23 mouse cellular contexts compared by ENCODE assay signal in the genomic region with DNA sequence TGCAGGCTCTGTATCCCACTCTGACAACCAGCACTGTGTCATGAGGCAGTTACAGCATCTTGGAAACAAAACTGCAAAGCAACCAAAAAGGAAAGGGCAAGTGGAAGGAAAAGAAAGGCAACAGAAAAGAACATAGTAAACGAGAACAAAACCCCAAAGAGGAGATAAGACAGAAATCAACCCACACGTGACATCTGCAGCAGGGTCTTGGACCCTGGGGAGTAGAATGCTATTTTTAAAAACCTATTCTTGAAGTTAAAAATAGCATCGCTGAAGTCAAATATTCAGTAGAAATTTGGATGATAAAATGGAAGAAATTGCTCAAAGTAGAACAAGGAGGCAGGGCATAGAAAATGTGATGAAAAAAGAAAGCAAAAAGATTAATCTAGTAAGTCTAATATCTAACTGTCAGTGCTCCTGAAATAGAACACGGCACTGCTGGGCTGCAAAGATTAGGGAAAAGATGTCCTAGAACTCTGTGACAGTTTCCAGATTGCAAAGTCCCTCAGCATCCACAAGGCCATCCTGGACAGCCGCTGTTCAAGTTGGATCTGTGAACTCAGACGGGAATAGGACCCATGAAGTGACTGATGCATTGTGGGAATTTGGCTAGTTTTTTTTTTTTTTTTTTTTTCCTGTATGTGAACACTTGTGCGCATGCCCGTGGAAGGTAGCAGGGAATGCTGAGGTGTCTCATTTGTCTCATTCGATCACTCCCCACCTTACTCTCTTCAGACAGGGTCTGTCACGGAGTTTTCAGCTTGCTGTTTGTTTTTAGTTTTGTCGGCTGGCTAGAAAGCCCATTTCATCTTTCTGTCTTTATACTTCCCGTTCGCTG. TPM values are rescaled to one million over a fixed set of nuclear protein-coding genes. Genes with fewer than 3 reads are reported as not detected.
DNase-seq lines count a peak whose midpoint lies in the region; ATAC-seq and TF ChIP-seq lines count a peak whose summit lies in the region.
"Had no signal": no experiment of that assay in that cellular context is flagged by ENCODE, and none has a peak within 500 bp of the region (broad histone marks: within the 10 kb centered on the region; RNA-seq: fewer than 3 reads in every experiment).

No protein-coding gene starts in this region.

- no peaks in the 10 kb centered on the region for H3K9me3 ChIP-seq in heart, embryonic 14.5 days (ENCODE audit: control insufficient read depth, low read length)
- H3K9me3 ChIP-seq: embryonic facial prominence, embryonic 13.5 days; forebrain, embryonic 12.5 days; hindbrain, embryonic 12.5 days had no signal

- TF ChIP-seq POLR2A in spleen, adult 2 months (IDR thresholded peaks at IDR 0.05; ENCODE audit: low read depth, low read length) = no peak

- H3K9ac ChIP-seq in heart, embryonic 14.5 days (ENCODE audit: low read length) = no peak overlapping the region; the same call in 1 of the 2 replicates
- H3K9ac ChIP-seq: embryonic facial prominence, embryonic 13.5 days; forebrain, embryonic 12.5 days; hindbrain, embryonic 12.5 days had no signal

- peak overlapping the region; percentile 0 for H3K4me2 ChIP-seq in heart, embryonic 14.5 days (ENCODE audit: low read length)
- H3K4me2 ChIP-seq: embryonic facial prominence, embryonic 13.5 days; forebrain, embryonic 12.5 days; heart, embryonic 11.5 days; hindbrain, embryonic 12.5 days had no signal

- TF ChIP-seq CTCF in spleen, adult 2 months (IDR thresholded peaks at IDR 0.05; ENCODE audit: extremely low read depth, insufficient read depth, insufficient read length, insufficient replicate concordance) = no peak

- H3K36me3 ChIP-seq in heart, embryonic 14.5 days (ENCODE audit: control insufficient read depth, insufficient read depth, low read length) = no peaks in the 10 kb centered on the region
- no peaks in the 10 kb centered on the region for H3K36me3 ChIP-seq in spleen, adult 2 months (ENCODE audit: control insufficient read depth, insufficient read depth, low read length)
- H3K36me3 ChIP-seq: embryonic facial prominence, embryonic 13.5 days; forebrain, embryonic 12.5 days; hindbrain, embryonic 12.5 days had no signal

- no peak for ATAC-seq in heart, embryonic 14.5 days (ENCODE audit: insufficient number of reproducible peaks, insufficient read depth, low FRiP score, low read depth)
- peak; percentile 68 for ATAC-seq in megakaryocyte-erythroid progenitor cell, adult 5-6 weeks (replicated peaks; ENCODE audit: low FRiP score, low TSS enrichment, poor library complexity, severe bottlenecking)
- ATAC-seq: forebrain, embryonic 16.5 days; hindbrain, embryonic 16.5 days; inflammation-experienced regulatory T-cells, adult 6 months; intestine, postnatal 0 days; Patski had no signal

- H3K27ac ChIP-seq in heart, embryonic 14.5 days (replicated peaks in 1 of 2; ENCODE audit: control insufficient read depth in 1 of 2, insufficient read depth in 1 of 2, low read depth in 2 of 2, low read length in 2 of 2) = peak overlapping the region; percentile 1 to 35; a peak in 2 of 4 replicates
- H3K27ac ChIP-seq in spleen, adult 2 months (ENCODE audit: insufficient read depth, low read length) = peak overlapping the region; percentile 39; the same call in 1 of the 2 replicates
- H3K27ac ChIP-seq: embryonic facial prominence, embryonic 13.5 days; forebrain, embryonic 12.5 days; hindbrain, embryonic 12.5 days had no signal

- WGBS in heart, embryonic 14.5 days = 43% methylated on average over 13 of the region's 13 CpGs
- WGBS in spleen, adult 2 months = 52% methylated on average over 13 of the region's 13 CpGs

- no peaks in the 10 kb centered on the region for H3K27me3 ChIP-seq in heart, embryonic 14.5 days (ENCODE audit: control insufficient read depth, insufficient read depth, low read length)
- no peaks in the 10 kb centered on the region for H3K27me3 ChIP-seq in spleen, adult 2 months (ENCODE audit: control insufficient read depth, insufficient read depth, low read length)
- H3K27me3 ChIP-seq: embryonic facial prominence, embryonic 13.5 days; hindbrain, embryonic 12.5 days; Patski had no signal

- H3K4me3 ChIP-seq in heart, embryonic 14.5 days (ENCODE audit: control insufficient read depth in 1 of 2, insufficient read depth in 1 of 2, low read depth in 1 of 2, low read length in 2 of 2) = no peak overlapping the region
- peak overlapping the region; percentile 24; the same call in 1 of the 2 replicates for H3K4me3 ChIP-seq in spleen, adult 2 months (ENCODE audit: extremely low read depth, insufficient read depth, insufficient read length)
- H3K4me3 ChIP-seq: embryonic facial prominence, embryonic 13.5 days; forebrain, embryonic 12.5 days; hindbrain, embryonic 12.5 days had no signal

- no peak for DNase-seq in heart, adult 11 months
- no peak for DNase-seq in spleen, adult 2 months (ENCODE audit: low read depth in 1 of 2, low spot score in 2 of 2)
- DNase-seq in spleen, postnatal 4 days (ENCODE audit: low spot score in 2 of 2) = no peak
- peak; percentile 24 for DNase-seq in R1 (ENCODE audit: low read depth, low spot score)
- no peak for DNase-seq in right cerebral cortex, adult 18-20 months
- no peak for DNase-seq in layer of hippocampus, adult 8-10 months (ENCODE audit: low spot score in 2 of 2)
- DNase-seq: adrenal gland, adult 2 months; adrenal gland, postnatal 25 days; cerebellum, adult 2 months; cerebellum, postnatal 25 days; gastrocnemius, postnatal 10 days; heart, postnatal 36 days had no signal

- peaks cover 7 to 23% of the 10 kb centered on the region in 2 experiments for H3K4me1 ChIP-seq in heart, embryonic 14.5 days (ENCODE audit: control insufficient read depth in 2 of 2, insufficient read depth in 2 of 2, low read length in 2 of 2)
- H3K4me1 ChIP-seq in spleen, adult 2 months (ENCODE audit: control insufficient read depth, insufficient read depth, insufficient read length) = peaks cover 2% of the 10 kb centered on the region; the same call in 1 of the 2 replicates
- H3K4me1 ChIP-seq: forebrain, embryonic 12.5 days; hindbrain, embryonic 12.5 days had no signal

RNA-seq across cellular contexts. Expression of a gene that starts 13.5 kb away (rescaled TPM):
- 15.0 and 16.4 TPM in 2 replicates for polyA plus RNA-seq in heart, embryonic 14.5 days (2014; fragmentation: Nextera tagmentation; extraction: Ambion mirVana)
- 12.4 and 25.5 TPM in 2 replicates for polyA plus RNA-seq in spleen, adult 2 months (2012; rRNA removed)
- 2.5 and 2.7 TPM in 2 replicates for total RNA-seq in megakaryocyte-erythroid progenitor cell, adult 5-6 weeks (2014; fragmentation: Nextera tagmentation)
- total RNA-seq in megakaryocyte-erythroid progenitor cell, adult 5-6 weeks (2017) = 5.9 and 6.1 TPM in 2 replicates
- 10 to 100 TPM; 12.7 to 15.4 (median 13.6) TPM for total RNA-seq in layer of hippocampus, adult 8-10 months (2022)
